Mouse (Mus musculus): ENCODE data around the gene Prokr1. TPM values are rescaled to one million over a fixed set of nuclear protein-coding genes. Genes with fewer than 3 reads are reported as not detected.

Prokr1 gene
- polyA plus RNA-seq, 1 experiment = 0.83 TPM

GRCm38 (mm10) chr6:87599825-87600224, 9.3 kb upstream of the Prokr1 start:
- H3K4me1 ChIP-seq (ENCODE audit: control insufficient read depth, insufficient read depth, low read length) = no peaks in the 10 kb centered on the region
- no peak for DNase-seq
- no peak overlapping the region for H3K4me3 ChIP-seq (replicated peaks; ENCODE audit: extremely low read depth, low read depth, low read length)
- TF ChIP-seq POLR2A (IDR thresholded peaks at IDR 0.05; ENCODE audit: borderline replicate concordance, extremely low read depth, low read depth, low read length) (no peak), CTCF (IDR thresholded peaks at IDR 0.05; ENCODE audit: insufficient read depth, low read length) (no peak)

DNA sequence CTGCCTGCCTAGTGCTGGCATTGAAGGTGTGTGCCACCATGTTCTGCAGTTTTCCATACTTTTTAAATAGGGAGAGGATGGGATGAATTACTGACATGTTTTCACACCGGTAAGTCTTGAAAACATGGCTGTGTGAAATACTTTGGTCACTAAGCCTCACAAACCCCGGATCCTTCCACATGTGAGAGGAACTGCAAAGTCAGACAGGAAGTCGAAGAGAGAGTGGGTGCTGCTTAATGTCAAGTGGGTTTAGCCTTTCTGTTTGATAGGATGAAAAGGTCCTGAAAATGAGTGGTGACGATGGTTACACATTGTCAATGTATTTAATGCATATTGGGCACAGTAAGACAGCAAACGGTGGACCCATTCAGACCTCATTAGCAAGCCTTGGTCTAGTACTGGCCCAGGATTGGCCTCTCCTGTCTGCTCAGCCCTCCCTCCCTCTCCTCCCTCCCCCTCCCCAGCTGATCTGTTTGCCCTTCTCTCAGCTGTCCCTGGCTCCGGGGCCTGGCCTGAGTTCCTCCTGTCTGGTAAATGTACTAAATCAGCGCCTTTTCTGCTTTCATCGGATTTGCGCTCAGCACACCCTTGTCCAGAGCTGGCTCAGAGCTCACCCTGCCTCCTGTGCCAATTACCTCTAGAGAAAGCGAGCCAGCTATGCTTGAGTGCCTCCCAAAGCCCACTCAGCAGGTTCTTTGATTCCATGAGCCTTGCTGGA, 6.7 kb upstream of the Prokr1 start:
- Histone ChIP-seq H3K4me3 (replicated peaks; ENCODE audit: extremely low read depth, low read depth, low read length) (no peak overlapping the region), H3K4me1 (ENCODE audit: control insufficient read depth, insufficient read depth, low read length) (no peaks in the 10 kb centered on the region)
- WGBS = 53% methylated on average over 10 of the region's 10 CpGs
- DNase-seq = no peak
- no peak for TF ChIP-seq CTCF (IDR thresholded peaks at IDR 0.05; ENCODE audit: insufficient read depth, low read length)
- no peak for TF ChIP-seq POLR2A (IDR thresholded peaks at IDR 0.05; ENCODE audit: borderline replicate concordance, extremely low read depth, low read depth, low read length)

DNA sequence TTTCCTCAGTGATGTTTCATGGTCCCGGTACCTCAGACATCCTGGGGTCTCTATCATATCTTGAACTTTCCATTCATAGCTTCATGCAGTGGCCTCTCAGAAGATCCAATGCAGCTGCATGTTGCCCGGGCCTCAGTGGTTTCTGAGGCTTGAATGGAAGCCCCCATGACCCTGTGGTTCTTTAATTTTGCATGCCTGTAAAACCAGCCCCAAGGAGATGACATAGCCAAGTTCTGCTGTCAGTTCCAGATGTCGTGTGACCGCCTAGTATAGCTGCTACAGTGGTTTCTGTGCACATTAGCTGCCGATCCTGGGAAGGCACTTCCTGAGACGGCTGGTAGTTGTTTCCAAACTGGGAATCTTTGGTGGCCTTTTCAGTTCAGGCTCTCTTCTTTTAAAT, 3.6 kb upstream of the Prokr1 start:
- DNase-seq = no peak
- WGBS = 78% methylated on average over 6 of the region's 6 CpGs
- TF ChIP-seq CTCF (IDR thresholded peaks at IDR 0.05; ENCODE audit: insufficient read depth, low read length) (no peak), POLR2A (IDR thresholded peaks at IDR 0.05; ENCODE audit: borderline replicate concordance, extremely low read depth, low read depth, low read length) (no peak)
- Histone ChIP-seq H3K4me3 (replicated peaks; ENCODE audit: extremely low read depth, low read depth, low read length) (no peak overlapping the region), H3K4me1 (ENCODE audit: control insufficient read depth, insufficient read depth, low read length) (peaks cover 7% of the 10 kb centered on the region; the same call in 1 of the 2 replicates)

GRCm38 (mm10) chr6:87589718-87590393, 687 bp downstream of the Prokr1 start:
- peaks cover 7% of the 10 kb centered on the region; the same call in 1 of the 2 replicates for H3K4me1 ChIP-seq (ENCODE audit: control insufficient read depth, insufficient read depth, low read length)
- DNase-seq = no peak
- no peak for TF ChIP-seq CTCF (IDR thresholded peaks at IDR 0.05; ENCODE audit: insufficient read depth, low read length)
- no peak for TF ChIP-seq POLR2A (IDR thresholded peaks at IDR 0.05; ENCODE audit: borderline replicate concordance, extremely low read depth, low read depth, low read length)
- 17% methylated on average over 12 of the region's 12 CpGs for WGBS
- no peak overlapping the region for H3K4me3 ChIP-seq (replicated peaks; ENCODE audit: extremely low read depth, low read depth, low read length)

DNA sequence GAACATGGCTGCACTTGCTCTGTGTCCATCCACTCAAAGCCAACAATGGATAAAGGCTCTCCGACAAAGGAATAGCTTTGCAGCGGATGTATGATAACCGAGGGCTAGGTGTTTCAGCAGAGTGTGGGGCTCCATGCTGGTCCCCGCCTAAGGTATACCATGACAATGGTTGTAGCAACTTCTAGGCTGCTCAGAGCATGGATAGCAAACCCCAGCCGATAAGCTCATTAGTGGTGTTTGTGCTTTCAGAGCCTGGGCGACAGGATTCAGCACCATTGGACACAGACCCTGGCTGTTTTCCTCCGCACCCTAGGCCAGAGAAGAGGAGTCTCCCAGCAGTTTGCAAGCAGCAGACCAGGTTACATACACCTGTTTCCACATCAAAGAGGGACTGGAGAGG, 6.6 kb downstream of the Prokr1 start:
- no peak for DNase-seq
- TF ChIP-seq CTCF (IDR thresholded peaks at IDR 0.05; ENCODE audit: insufficient read depth, low read length) = no peak
- no peak for TF ChIP-seq POLR2A (IDR thresholded peaks at IDR 0.05; ENCODE audit: borderline replicate concordance, extremely low read depth, low read depth, low read length)
- no peak overlapping the region for H3K4me3 ChIP-seq (replicated peaks; ENCODE audit: extremely low read depth, low read depth, low read length)
- WGBS = 90% methylated on average over 7 of the region's 7 CpGs
- no peaks in the 10 kb centered on the region for H3K4me1 ChIP-seq (ENCODE audit: control insufficient read depth, insufficient read depth, low read length)

GRCm38 (mm10) chr6:87583183-87583611, 7.3 kb downstream of the Prokr1 start:
- H3K4me3 ChIP-seq (replicated peaks; ENCODE audit: extremely low read depth, low read depth, low read length) = no peak overlapping the region
- TF ChIP-seq CTCF (IDR thresholded peaks at IDR 0.05; ENCODE audit: insufficient read depth, low read length) (no peak), POLR2A (IDR thresholded peaks at IDR 0.05; ENCODE audit: borderline replicate concordance, extremely low read depth, low read depth, low read length) (no peak)
- 93% methylated on average over 1 of the region's 1 CpGs for WGBS
- no peaks in the 10 kb centered on the region for H3K4me1 ChIP-seq (ENCODE audit: control insufficient read depth, insufficient read depth, low read length)
- DNase-seq = no peak

GRCm38 (mm10) chr6:87582456-87582855, 8.1 kb downstream of the Prokr1 start:
- DNase-seq = peak; percentile 80
- no peak overlapping the region for H3K4me3 ChIP-seq (replicated peaks; ENCODE audit: extremely low read depth, low read depth, low read length)
- 11% methylated on average over 6 of the region's 6 CpGs for WGBS

GRCm38 (mm10) chr6:87581581-87581980, 9.0 kb downstream of the Prokr1 start:
- WGBS = 87% methylated on average over 18 of the region's 18 CpGs
- H3K4me1 ChIP-seq (ENCODE audit: control insufficient read depth, insufficient read depth, low read length) = no peaks in the 10 kb centered on the region
- TF ChIP-seq CTCF (IDR thresholded peaks at IDR 0.05; ENCODE audit: insufficient read depth, low read length) = no peak
- TF ChIP-seq POLR2A (IDR thresholded peaks at IDR 0.05; ENCODE audit: borderline replicate concordance, extremely low read depth, low read depth, low read length) = no peak

More at GRCm38 (mm10) chr6:87582456-87582855, 8.1 kb downstream of the Prokr1 start:
- TF ChIP-seq POLR2A (IDR thresholded peaks at IDR 0.05; ENCODE audit: borderline replicate concordance, extremely low read depth, low read depth, low read length) (no peak), CTCF (IDR thresholded peaks at IDR 0.05; ENCODE audit: insufficient read depth, low read length) (no peak)
- H3K4me1 ChIP-seq (ENCODE audit: control insufficient read depth, insufficient read depth, low read length) = no peaks in the 10 kb centered on the region

DNA sequence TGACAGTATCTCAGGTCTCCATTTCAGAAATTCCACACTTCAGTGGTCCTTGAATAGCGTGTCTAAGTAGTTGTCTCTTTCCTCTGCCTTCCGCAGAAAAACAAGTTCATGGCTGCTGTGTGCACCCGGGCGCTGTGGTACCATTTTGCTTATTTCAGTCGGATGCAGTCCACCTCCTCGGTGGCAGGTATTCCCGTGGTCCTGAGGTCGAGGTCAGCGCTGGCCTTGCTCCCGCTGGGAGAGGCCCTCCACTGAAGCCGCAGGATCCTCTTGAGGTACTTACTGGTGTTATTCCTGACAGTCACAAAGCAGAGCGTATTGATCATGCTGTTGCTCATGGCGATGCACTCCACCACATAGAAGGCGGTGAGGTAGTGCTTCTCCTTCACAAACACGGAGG, 9.5 kb downstream of the Prokr1 start:
- TF ChIP-seq POLR2A (IDR thresholded peaks at IDR 0.05; ENCODE audit: borderline replicate concordance, extremely low read depth, low read depth, low read length) (no peak), CTCF (IDR thresholded peaks at IDR 0.05; ENCODE audit: insufficient read depth, low read length) (no peak)
- DNase-seq = no peak
- Histone ChIP-seq H3K4me3 (replicated peaks; ENCODE audit: extremely low read depth, low read depth, low read length) (no peak overlapping the region), H3K4me1 (ENCODE audit: control insufficient read depth, insufficient read depth, low read length) (no peaks in the 10 kb centered on the region)
- 89% methylated on average over 15 of the region's 15 CpGs for WGBS

More at GRCm38 (mm10) chr6:87581581-87581980, 9.0 kb downstream of the Prokr1 start:
- no peak for DNase-seq
- H3K4me3 ChIP-seq (replicated peaks; ENCODE audit: extremely low read depth, low read depth, low read length) = no peak overlapping the region

- no peak for DNase-seq
- Histone ChIP-seq H3K4me1 (ENCODE audit: control insufficient read depth, insufficient read depth, low read length) (no peaks in the 10 kb centered on the region), H3K4me3 (replicated peaks; ENCODE audit: extremely low read depth, low read depth, low read length) (no peak overlapping the region)
- TF ChIP-seq POLR2A (IDR thresholded peaks at IDR 0.05; ENCODE audit: borderline replicate concordance, extremely low read depth, low read depth, low read length) (no peak), CTCF (IDR thresholded peaks at IDR 0.05; ENCODE audit: insufficient read depth, low read length) (peak; percentile 27; the same call in 1 of the 2 replicates)
- WGBS = 36% methylated on average over 9 of the region's 9 CpGs
These were observed 12.3 kb downstream of the Prokr1 start for GRCm38 (mm10) chr6:87578247-87578646.
